Mouse (Mus musculus): ENCODE data around the gene Smyd3. TPM values are rescaled to one million over a fixed set of nuclear protein-coding genes. Genes with fewer than 3 reads are reported as not detected.
"Not testable (repeated sequence)": the region's sequence is repeated elsewhere in the genome, so short reads cannot be mapped to it uniquely, and the experiment has no call there.

Smyd3 gene
- polyA plus RNA-seq, 1 experiment: 2.4 TPM

DNA sequence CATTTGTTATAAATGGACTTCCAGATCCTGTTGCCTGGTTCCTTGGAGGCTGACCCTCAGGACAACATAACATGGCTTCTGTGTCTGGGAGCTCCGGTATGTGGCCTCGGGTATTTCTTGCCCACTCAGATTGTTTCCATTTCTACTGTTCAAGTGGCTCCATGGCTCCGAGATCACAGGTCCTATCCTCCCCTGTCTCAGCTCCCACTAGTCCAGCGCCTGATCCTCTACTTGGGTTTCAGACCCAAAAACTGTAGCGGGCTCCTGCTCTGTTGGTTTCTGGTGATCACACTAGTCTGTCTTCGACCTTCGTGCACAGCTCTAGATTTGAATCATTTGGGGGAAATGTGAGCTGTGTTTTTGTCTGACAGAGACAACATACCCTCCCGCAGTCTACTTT is 347.3 kb downstream of the Smyd3 start:
- TF ChIP-seq CTCF (IDR thresholded peaks at IDR 0.05; ENCODE audit: control insufficient read depth, insufficient read depth, insufficient replicate concordance, low read depth, low read length) (no peak), POLR2A (IDR thresholded peaks at IDR 0.05; ENCODE audit: control insufficient read depth, low read depth, low read length) (no peak)
- Histone ChIP-seq H3K27me3 (ENCODE audit: control insufficient read depth, insufficient read depth, low read length) (no peaks in the 10 kb centered on the region), H3K36me3 (ENCODE audit: control insufficient read depth, insufficient read depth, low read length) (no peaks in the 10 kb centered on the region), H3K4me1 (ENCODE audit: control insufficient read depth, insufficient read depth, low read length) (no peaks in the 10 kb centered on the region), H3K4me3 (ENCODE audit: control insufficient read depth, low read depth, low read length) (no peak overlapping the region), H3K27ac (ENCODE audit: control insufficient read depth, insufficient read depth, low read depth, low read length) (no peak overlapping the region)

DNA sequence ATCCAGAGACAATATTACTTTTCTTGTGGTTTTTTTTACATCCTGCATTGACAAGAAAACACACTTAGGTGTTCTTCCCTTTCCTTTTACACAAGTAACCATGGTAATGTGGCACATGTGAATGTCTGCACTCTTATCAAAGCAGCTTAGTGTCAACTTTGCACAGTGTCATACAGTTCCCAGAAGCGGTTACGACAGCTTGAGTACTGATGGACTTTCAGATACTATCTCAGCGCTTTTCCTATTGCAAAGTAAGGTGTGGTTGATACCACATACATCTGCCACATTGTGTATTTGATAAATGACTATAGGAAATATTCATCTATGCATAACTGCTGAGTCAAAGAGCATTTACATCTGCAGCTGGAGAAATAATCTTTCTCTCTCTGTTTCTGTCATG is 348.1 kb downstream of the Smyd3 start:
- TF ChIP-seq CTCF (IDR thresholded peaks at IDR 0.05; ENCODE audit: control insufficient read depth, insufficient read depth, insufficient replicate concordance, low read depth, low read length) (no peak), POLR2A (IDR thresholded peaks at IDR 0.05; ENCODE audit: control insufficient read depth, low read depth, low read length) (no peak)
- no peaks in the 10 kb centered on the region for H3K4me1 ChIP-seq (ENCODE audit: control insufficient read depth, insufficient read depth, low read length)

DNA sequence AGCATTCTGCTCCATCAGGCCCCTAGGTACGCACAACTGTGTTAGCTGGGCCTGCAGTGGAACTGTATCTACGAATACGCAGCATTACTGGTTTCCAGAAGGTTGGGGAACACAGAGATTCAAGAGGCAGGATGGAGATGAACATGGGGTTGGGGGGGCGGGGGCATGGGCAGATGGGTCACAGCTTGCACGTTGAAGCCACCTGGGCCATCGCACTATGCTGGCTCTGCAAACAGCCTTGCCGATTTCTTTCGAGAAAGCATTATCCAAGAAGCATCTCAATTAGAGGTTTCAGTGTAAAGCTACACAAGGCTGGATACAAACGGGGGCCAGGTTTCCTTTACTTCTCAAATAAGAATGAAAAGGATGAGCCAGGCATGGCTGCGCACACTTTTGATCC is 348.7 kb downstream of the Smyd3 start:
- no peaks in the 10 kb centered on the region for H3K4me1 ChIP-seq (ENCODE audit: control insufficient read depth, insufficient read depth, low read length)
- no peak overlapping the region for H3K27ac ChIP-seq (ENCODE audit: control insufficient read depth, insufficient read depth, low read depth, low read length)
- no peaks in the 10 kb centered on the region for H3K27me3 ChIP-seq (ENCODE audit: control insufficient read depth, insufficient read depth, low read length)
- H3K36me3 ChIP-seq (ENCODE audit: control insufficient read depth, insufficient read depth, low read length): no peaks in the 10 kb centered on the region
- no peak overlapping the region for H3K4me3 ChIP-seq (ENCODE audit: control insufficient read depth, low read depth, low read length)
- TF ChIP-seq POLR2A (IDR thresholded peaks at IDR 0.05; ENCODE audit: control insufficient read depth, low read depth, low read length) (no peak), CTCF (IDR thresholded peaks at IDR 0.05; ENCODE audit: control insufficient read depth, insufficient read depth, insufficient replicate concordance, low read depth, low read length) (no peak)

More for the DNA sequence above, 348.1 kb downstream of the Smyd3 start:
- Histone ChIP-seq H3K27ac (ENCODE audit: control insufficient read depth, insufficient read depth, low read depth, low read length) (no peak overlapping the region), H3K4me3 (ENCODE audit: control insufficient read depth, low read depth, low read length) (no peak overlapping the region), H3K36me3 (ENCODE audit: control insufficient read depth, insufficient read depth, low read length) (no peaks in the 10 kb centered on the region), H3K27me3 (ENCODE audit: control insufficient read depth, insufficient read depth, low read length) (no peaks in the 10 kb centered on the region)

DNA sequence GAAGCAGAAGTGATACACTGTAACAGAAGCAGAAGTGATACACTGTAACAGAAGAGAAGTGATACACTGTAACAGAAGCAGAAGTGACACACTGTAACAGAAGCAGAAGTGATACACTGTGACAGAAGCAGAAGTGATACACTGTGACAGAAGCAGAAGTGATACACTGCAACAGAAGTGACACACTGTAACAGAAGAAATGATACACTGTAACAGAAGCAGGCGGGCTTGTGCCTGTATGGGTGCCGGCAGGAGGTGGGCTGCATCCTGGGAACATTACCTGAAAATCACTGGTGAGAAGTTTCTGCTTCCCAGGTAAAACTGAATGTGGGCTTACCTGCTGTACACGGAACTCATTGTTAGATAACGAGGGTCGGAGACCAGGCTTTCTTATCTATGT is 353.6 kb downstream of the Smyd3 start:
- H3K27me3 ChIP-seq (ENCODE audit: control insufficient read depth, insufficient read depth, low read length); H3K4me3 ChIP-seq (ENCODE audit: control insufficient read depth, low read depth, low read length); H3K36me3 ChIP-seq (ENCODE audit: control insufficient read depth, insufficient read depth, low read length); H3K27ac ChIP-seq (ENCODE audit: control insufficient read depth, insufficient read depth, low read depth, low read length); H3K4me1 ChIP-seq (ENCODE audit: control insufficient read depth, insufficient read depth, low read length): not testable (repeated sequence)

DNA sequence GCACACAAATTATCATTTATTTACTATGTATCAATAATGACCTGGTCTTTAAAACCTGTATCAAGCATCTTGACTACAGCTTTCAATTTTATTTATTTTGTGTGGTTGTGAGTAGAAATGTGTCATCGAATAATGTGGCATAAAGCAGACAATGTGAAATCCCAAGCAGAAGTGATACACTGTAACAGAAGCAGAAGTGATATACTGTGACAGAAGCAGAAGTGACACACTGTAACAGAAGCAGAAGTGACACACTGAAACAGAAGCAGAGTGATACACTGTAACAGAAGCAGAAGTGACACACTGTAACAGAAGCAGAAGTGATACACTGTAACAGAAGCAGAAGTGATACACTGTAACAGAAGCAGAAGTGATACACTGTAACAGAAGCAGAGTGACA is 355.1 kb downstream of the Smyd3 start:
- not testable (repeated sequence) for H3K27me3 ChIP-seq (ENCODE audit: control insufficient read depth, insufficient read depth, low read length); H3K27ac ChIP-seq (ENCODE audit: control insufficient read depth, insufficient read depth, low read depth, low read length); H3K36me3 ChIP-seq (ENCODE audit: control insufficient read depth, insufficient read depth, low read length); H3K4me1 ChIP-seq (ENCODE audit: control insufficient read depth, insufficient read depth, low read length); H3K4me3 ChIP-seq (ENCODE audit: control insufficient read depth, low read depth, low read length)

DNA sequence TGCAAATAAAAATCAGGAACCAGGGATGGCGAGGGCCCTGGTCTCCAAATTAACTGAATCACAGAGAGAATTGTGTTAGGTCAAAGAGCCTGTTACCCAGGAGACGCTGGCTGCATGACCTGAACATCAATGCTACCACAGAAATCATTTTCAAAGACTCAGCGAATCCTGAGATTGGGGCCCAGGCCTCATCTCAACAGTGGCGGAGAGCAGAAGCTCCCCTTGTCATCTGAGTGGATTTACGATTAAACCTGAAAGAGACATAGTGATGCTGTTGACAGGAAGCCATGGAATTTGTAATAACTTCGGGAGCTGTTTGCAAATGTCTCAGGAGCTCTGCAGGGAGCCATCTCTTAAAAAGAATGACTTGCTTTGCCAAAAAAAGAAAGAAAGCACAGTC is 355.9 kb downstream of the Smyd3 start:
- Histone ChIP-seq H3K4me3 (ENCODE audit: control insufficient read depth, low read depth, low read length) (no peak overlapping the region), H3K4me1 (ENCODE audit: control insufficient read depth, insufficient read depth, low read length) (no peaks in the 10 kb centered on the region), H3K27me3 (ENCODE audit: control insufficient read depth, insufficient read depth, low read length) (no peaks in the 10 kb centered on the region), H3K27ac (ENCODE audit: control insufficient read depth, insufficient read depth, low read depth, low read length) (no peak overlapping the region), H3K36me3 (ENCODE audit: control insufficient read depth, insufficient read depth, low read length) (no peaks in the 10 kb centered on the region)
- no peak for TF ChIP-seq CTCF (IDR thresholded peaks at IDR 0.05; ENCODE audit: control insufficient read depth, insufficient read depth, insufficient replicate concordance, low read depth, low read length)
- TF ChIP-seq POLR2A (IDR thresholded peaks at IDR 0.05; ENCODE audit: control insufficient read depth, low read depth, low read length): no peak

DNA sequence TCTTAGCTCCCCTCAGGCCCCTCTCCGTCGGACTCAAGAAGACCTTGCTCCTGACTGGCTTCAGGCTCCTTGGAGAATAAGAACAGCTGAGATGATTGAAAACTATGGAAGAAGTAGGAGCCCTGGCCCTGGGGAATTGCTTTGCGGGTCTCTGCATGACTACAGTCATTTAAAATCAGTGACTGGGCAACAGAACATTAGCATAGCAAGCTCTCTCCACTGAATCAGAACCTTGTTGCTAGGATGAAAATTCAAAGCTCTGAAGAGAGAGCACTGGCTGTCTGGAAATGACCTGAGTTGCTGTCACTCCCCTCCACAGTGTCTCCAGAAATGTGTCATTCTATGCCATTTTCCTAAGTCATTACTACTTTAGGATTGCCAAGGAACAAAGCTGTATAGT is 357.1 kb downstream of the Smyd3 start:
- no peak for TF ChIP-seq CTCF (IDR thresholded peaks at IDR 0.05; ENCODE audit: control insufficient read depth, insufficient read depth, insufficient replicate concordance, low read depth, low read length)
- TF ChIP-seq POLR2A (IDR thresholded peaks at IDR 0.05; ENCODE audit: control insufficient read depth, low read depth, low read length): no peak
- Histone ChIP-seq H3K36me3 (ENCODE audit: control insufficient read depth, insufficient read depth, low read length) (no peaks in the 10 kb centered on the region), H3K27me3 (ENCODE audit: control insufficient read depth, insufficient read depth, low read length) (no peaks in the 10 kb centered on the region), H3K4me3 (ENCODE audit: control insufficient read depth, low read depth, low read length) (no peak overlapping the region), H3K27ac (ENCODE audit: control insufficient read depth, insufficient read depth, low read depth, low read length) (no peak overlapping the region), H3K4me1 (ENCODE audit: control insufficient read depth, insufficient read depth, low read length) (no peaks in the 10 kb centered on the region)

DNA sequence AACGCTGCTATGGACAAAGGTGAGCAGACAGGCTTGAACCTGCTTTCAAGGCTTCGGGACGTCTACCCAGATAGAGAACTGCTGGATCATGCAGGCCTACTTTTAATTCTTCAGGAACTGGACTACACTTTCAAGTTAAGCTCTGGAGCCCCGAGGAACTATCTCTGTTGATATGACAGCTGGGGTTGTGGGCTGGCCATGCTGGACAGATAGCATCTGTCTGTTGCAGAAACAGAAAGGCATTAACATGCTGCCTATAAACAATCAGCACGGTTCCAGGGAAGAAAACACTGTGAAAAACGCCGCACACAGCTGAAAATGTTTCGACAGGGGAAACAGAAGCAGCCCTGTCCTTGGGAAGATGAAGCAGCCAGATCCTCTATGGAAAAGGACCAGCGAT is 365.5 kb downstream of the Smyd3 start:
- TF ChIP-seq POLR2A (IDR thresholded peaks at IDR 0.05; ENCODE audit: control insufficient read depth, low read depth, low read length): no peak
- TF ChIP-seq CTCF (IDR thresholded peaks at IDR 0.05; ENCODE audit: control insufficient read depth, insufficient read depth, insufficient replicate concordance, low read depth, low read length): no peak

More for the DNA sequence above, 365.5 kb downstream of the Smyd3 start:
- Histone ChIP-seq H3K4me3 (ENCODE audit: control insufficient read depth, low read depth, low read length) (no peak overlapping the region), H3K27me3 (ENCODE audit: control insufficient read depth, insufficient read depth, low read length) (no peaks in the 10 kb centered on the region), H3K27ac (ENCODE audit: control insufficient read depth, insufficient read depth, low read depth, low read length) (no peak overlapping the region), H3K36me3 (ENCODE audit: control insufficient read depth, insufficient read depth, low read length) (no peaks in the 10 kb centered on the region), H3K4me1 (ENCODE audit: control insufficient read depth, insufficient read depth, low read length) (no peaks in the 10 kb centered on the region)

All from testis, adult 2 months (tissue).